Mouse (Mus musculus) activated CD4-positive, CD25-positive, alpha-beta regulatory T cell (primary cell): Measurements from ENCODE around the gene Vmn1r60. TPM values are rescaled to one million over a fixed set of nuclear protein-coding genes. Genes with fewer than 3 reads are reported as not detected.

Experiments
- polyA plus RNA-seq, 2 experiments: library from polyadenylated mRNA; unstranded; fragments of 100-300 nt; shearing (Covaris generic); gene quantifications; one replicate each; pipeline ENCODE4 v1.2.1; 2017

The Vmn1r60 gene
- polyA plus RNA-seq: under 1 TPM; 0.04 to 0.06 TPM

GRCm38 (mm10) chr7:5547217-5547616 is at the start of gene Vmn1r60:
Gene Vmn1r60 (minus strand): TSS chr7:5547317.

GRCm38 (mm10) chr7:5493856-5494255 is 53.3 kb downstream of the Vmn1r60 start, which contains the start of gene Vmn2r28:
Gene Vmn2r28 (minus strand): TSS chr7:5493956.

Other genes with a start within 250 kb of the Vmn1r60 start
- gene Gm5065, start 196.8 kb downstream of the Vmn1r60 start, polyA plus RNA-seq: not detected
- under 1 TPM in 1 of 2 experiments, not detected in 1; 0.27 TPM for gene Nlrp2, start 196.3 kb downstream of the Vmn1r60 start, polyA plus RNA-seq
- gene Vmn1r58, start 133.9 kb downstream of the Vmn1r60 start, polyA plus RNA-seq: under 1 TPM; 0.01 to 0.06 TPM
- gene Vmn1r59, start 90.5 kb downstream of the Vmn1r60 start, polyA plus RNA-seq: not detected
- gene Vmn2r28, start 53.4 kb downstream of the Vmn1r60 start, polyA plus RNA-seq: under 1 TPM in 1 of 2 experiments, not detected in 1; 0.04 TPM
- under 1 TPM in 1 of 2 experiments, not detected in 1; 0.02 TPM for gene Vmn1r61, start 66.0 kb upstream of the Vmn1r60 start, polyA plus RNA-seq
- under 1 TPM; 0.36 to 0.64 TPM for gene Vmn1r62, start 126.3 kb upstream of the Vmn1r60 start, polyA plus RNA-seq